Mouse (Mus musculus) lung, adult 2 months (tissue): ENCODE data around the gene Zfp874a. TPM values are rescaled to one million over a fixed set of nuclear protein-coding genes. Genes with fewer than 3 reads are reported as not detected.
"Not testable (repeated sequence)": the region's sequence is repeated elsewhere in the genome, so short reads cannot be mapped to it uniquely, and the experiment has no call there.

Experiments used
- DNase-seq: peaks from one replicate; pipeline ENCODE4 v3.0.0; 2022
- H3K4me1 ChIP-seq: fragments of 200-500 bp; 2 replicates; pipeline ENCODE4 v1.6.1; 2011; ENCODE audit warnings: low read length; ENCODE audit not compliant: control insufficient read depth, insufficient read depth
- H3K4me3 ChIP-seq: fragments of 200-500 bp; replicated peaks from 2 replicates; pipeline ENCODE3; 2011; ENCODE audit warnings: low read depth, mild to moderate bottlenecking, control low read depth, low read length; ENCODE audit errors: extremely low read depth
- CTCF ChIP-seq: fragments of 200-500 bp; IDR thresholded peaks from 2 replicates; pipeline ENCODE4 v1.5.1; 2011; ENCODE audit warnings: mild to moderate bottlenecking, low read length, control low read depth; ENCODE audit not compliant: insufficient read depth
- POLR2A ChIP-seq: fragments of 200-500 bp; IDR thresholded peaks from 2 replicates; pipeline ENCODE4 v1.6.1; 2011; ENCODE audit warnings: low read depth, mild to moderate bottlenecking, control low read depth, low read length, borderline replicate concordance; ENCODE audit errors: extremely low read depth
- WGBS: fragments of 180-500 bp; shearing (Covaris S2); methylation state at CpG from one replicate; pipeline ENCODE4 v1.1.7; 2018; 5-methylcytosine and 5-hydroxymethylcytosine counted together
- polyA plus RNA-seq: library from polyadenylated mRNA; depleted of rRNA; stranded (reverse); fragments of >200 nt; gene quantifications from 2 replicates; pipeline ENCODE4 v1.2.3, GENCODE M21; 2012

Gene Zfp874a
- polyA plus RNA-seq, 1 experiment, result 2.5 TPM

- TF ChIP-seq CTCF, result no peak
- no peak for TF ChIP-seq POLR2A
- WGBS, result 75% methylated on average over 3 of the region's 3 CpGs
- Histone ChIP-seq H3K4me3 (no peak overlapping the region), H3K4me1 (no peaks in the 10 kb centered on the region)
- no peak for DNase-seq
Measured at GRCm38 (mm10) chr13:67428116-67428515, 23.3 kb downstream of the Zfp874a start.

- DNase-seq, H3K4me3 ChIP-seq: not testable (repeated sequence)
Measured at GRCm38 (mm10) chr13:67425699-67426098, 25.7 kb downstream of the Zfp874a start.

DNA sequence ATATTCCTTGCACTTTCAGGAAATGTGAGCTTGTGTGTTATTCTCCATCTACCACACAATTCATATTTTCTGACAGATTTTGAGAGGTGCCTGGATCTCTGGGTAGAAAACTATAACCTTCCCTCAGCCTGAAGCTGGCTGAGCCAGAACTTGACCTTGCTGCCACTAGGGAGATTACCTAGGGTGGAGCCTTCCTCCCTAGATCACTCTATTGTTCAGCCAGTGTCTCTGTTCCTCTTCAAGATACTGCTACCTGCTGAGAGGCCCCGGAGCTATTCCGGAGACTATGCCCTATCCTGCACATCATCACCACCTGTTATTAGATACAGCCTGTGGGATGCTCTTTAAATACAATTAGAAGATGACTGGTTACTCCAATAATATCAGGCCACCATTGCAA is 28.9 kb downstream of the Zfp874a start:
- WGBS, result 84% methylated on average over 2 of the region's 2 CpGs
- not testable (repeated sequence) for H3K4me1 ChIP-seq, H3K4me3 ChIP-seq, DNase-seq

More at GRCm38 (mm10) chr13:67425699-67426098, 25.7 kb downstream of the Zfp874a start:
- H3K4me1 ChIP-seq, result not testable (repeated sequence)

DNA sequence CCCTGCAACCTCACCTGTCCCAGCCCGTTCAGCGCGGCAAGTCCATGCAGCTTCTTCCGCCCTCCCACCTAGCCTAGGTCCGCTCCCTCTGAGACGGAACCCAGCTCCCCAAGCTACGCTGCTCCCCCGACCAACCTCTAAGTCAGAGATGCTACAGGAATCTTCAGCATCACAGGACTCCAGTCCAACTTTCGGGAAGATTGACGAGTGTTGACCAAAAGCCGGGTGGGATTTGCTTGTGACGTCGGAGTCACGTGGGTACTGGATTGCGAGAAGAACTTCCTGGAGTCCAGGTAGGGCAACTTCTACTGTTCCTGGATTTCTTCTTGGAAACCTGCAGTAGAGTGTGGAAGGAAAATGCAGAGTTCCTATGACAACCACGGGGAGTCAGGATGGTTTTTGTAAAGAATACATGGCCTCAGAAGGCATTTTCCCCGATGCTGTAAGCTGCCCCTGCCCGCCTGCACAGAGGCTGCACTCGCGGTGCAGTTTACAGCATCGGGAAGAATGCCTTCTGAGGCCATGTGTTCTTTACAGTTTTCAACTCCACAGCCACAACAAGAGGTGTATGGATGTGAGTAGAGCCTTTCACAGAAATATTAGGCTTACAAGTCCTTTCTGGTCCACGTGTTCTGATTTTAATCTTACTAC is 30.1 kb downstream of the Zfp874a start, which contains the start of gene Zfp459:
TSS of gene Zfp459 (minus strand) at position 212 of the 651 bp plus-strand sequence.
- TF ChIP-seq POLR2A (no peak), CTCF (no peak)
- no peaks in the 10 kb centered on the region for H3K4me1 ChIP-seq
- 2% methylated on average over 22 of the region's 22 CpGs for WGBS
- peak within 1 kb of the TSS; percentile 59 for H3K4me3 ChIP-seq
- DNase-seq, result peak; percentile 75

DNA sequence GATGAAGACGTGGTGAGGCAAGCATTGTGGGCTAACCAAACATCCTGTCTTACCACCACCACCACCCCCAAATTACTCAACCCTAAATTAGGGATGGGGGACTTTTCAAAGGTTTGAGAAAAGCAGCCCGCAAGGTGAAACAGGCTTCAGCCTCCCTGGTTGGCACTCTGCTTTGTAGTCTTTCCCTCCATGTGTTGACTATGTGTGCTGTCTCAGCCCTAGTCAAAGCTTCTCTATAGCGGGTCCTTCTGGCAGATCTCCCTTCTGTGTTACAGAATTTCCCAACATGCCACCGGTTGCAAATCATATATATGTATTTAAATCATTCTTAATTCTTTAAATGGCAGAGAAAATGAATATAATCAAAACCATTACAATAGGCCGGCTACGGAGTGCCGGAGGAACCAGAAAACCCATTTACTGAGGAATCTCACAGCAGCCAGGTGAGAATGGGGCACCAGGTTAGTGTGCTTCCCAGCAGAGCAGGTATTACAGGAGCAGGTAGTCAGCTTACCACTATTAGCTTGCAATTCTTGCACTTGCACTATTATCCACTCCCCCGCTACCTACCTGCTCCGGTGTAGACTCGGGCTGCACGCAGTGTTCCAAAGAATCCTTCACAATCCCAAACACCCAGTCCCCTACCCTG is 30.7 kb downstream of the Zfp874a start:
- no peak for TF ChIP-seq POLR2A
- no peak for TF ChIP-seq CTCF
- 34% methylated on average over 11 of the region's 11 CpGs for WGBS
- peak overlapping the region; percentile 59 for H3K4me3 ChIP-seq
- no peak for DNase-seq
- H3K4me1 ChIP-seq, result no peaks in the 10 kb centered on the region

DNA sequence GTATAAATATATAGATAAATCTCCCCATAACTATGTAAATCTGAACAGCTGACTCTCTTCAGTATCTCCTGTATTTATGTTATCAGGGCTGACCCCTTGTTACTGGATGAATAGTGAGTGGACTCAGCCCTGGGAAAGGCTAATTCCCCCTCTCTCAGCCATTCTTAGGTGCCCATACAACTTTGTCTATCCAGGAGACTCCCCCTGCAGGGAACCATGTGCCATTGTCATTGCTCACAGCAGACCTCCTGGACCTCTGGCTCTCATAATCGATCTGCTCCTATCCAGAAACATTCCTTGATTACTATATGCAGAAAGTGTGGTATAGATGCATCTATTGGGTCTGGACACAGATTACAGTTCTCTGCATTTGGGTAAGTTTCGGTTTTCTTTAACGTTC is 34.6 kb downstream of the Zfp874a start:
- DNase-seq, result no peak
- Histone ChIP-seq H3K4me3 (no peak overlapping the region), H3K4me1 (no peaks in the 10 kb centered on the region)
- TF ChIP-seq CTCF (0 out of 2 replicates have a peak, but pooled peaks have one; percentile 2), POLR2A (no peak)
- 86% methylated on average over 3 of the region's 3 CpGs for WGBS

DNA sequence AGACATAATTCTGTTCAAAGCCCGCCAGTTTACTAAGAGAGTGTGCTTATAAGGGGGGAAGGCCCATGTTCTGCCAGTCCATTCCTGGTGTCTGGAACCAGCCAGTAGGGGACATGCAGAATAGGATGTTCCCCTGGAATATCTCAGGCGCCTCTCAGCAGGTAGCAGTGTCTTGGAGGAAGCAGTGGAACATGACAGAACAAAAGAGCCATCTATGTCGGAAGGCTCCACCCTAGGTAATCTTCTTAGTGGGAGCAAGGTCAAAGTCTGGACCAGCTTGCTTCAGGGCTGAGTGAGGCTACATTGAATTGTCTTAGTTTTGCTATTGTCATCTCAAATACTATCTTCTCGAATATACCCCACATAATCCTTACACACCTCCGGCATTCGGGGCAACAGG is 35.7 kb downstream of the Zfp874a start:
- DNase-seq, result no peak
- TF ChIP-seq POLR2A (no peak), CTCF (no peak)
- 87% methylated on average over 6 of the region's 6 CpGs for WGBS
- Histone ChIP-seq H3K4me3 (no peak overlapping the region), H3K4me1 (no peaks in the 10 kb centered on the region)

DNA sequence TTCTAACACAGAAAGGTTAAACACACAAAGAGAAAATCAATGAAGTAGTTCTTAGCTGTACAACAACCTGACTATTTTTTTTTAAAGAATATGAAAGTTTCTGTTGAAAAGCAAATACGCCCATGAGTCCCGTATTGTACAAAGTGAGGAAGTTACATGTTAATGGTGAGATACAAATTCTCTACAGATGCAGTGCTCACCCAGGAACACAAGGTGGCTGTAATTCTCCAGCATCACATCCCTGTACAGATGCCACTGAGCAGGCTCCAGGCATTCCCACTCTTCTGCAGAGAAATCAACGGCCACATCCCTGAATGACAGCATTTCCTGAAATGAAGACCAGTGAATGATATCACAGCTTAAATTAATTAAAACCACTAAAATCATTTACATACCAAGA is 37.8 kb downstream of the Zfp874a start:
- H3K4me3 ChIP-seq, result not testable (repeated sequence)

DNA sequence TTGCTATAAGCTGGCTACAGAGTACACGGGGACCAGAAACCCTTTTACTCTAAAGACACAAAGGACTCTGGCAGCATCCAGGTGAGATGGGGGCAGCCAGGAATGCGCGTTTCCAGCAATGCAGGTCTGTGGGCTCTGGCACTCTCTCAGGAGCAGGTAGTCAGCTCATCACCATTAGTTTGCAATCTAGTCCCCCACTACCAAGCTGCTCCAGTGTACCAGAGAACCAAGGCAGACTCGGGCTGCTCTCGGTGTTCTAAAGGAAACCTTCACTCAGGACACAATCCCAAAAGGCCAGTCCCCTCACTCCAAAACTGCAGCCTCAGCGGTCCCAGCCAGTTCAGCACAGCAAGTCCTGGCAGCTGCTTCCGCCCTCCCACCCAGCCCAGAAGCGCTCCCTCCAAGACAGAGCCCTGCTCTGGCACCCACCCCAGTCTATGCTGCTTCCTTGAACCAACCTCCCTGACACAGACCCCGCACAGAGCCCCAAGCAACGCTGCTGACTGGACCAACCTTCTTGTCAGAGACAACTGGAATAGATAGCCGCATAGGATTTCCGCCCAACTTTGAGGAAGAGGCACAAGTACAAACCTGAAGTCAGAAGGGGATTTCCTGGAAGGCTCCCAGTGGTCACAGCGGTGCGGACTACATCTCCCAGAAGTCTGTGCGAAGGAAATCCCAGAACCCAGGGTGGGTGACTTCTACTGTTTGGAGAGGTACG is 52.1 kb downstream of the Zfp874a start, which contains the start of gene Zfp429:
TSS of gene Zfp429 (minus strand) at position 637 of the 721 bp plus-strand sequence.
- not testable (repeated sequence) for H3K4me1 ChIP-seq
- 6% methylated on average over 16 of the region's 16 CpGs for WGBS
- peak; percentile 73 for DNase-seq

More for the DNA sequence above, 37.8 kb downstream of the Zfp874a start:
- WGBS, result 61% methylated on average over 3 of the region's 3 CpGs
- not testable (repeated sequence) for H3K4me1 ChIP-seq, DNase-seq

GRCm38 (mm10) chr13:67376255-67376654 is 75.2 kb downstream of the Zfp874a start:
- WGBS, result 75% methylated on average over 3 of the region's 3 CpGs
- DNase-seq, result not testable (repeated sequence)

More for the DNA sequence above, 52.1 kb downstream of the Zfp874a start, which contains the start of gene Zfp429:
- peak within 1 kb of the TSS; percentile 89 for H3K4me3 ChIP-seq
- 0 out of 2 replicates have a peak, but pooled peaks have one; percentile 11 for TF ChIP-seq POLR2A

DNA sequence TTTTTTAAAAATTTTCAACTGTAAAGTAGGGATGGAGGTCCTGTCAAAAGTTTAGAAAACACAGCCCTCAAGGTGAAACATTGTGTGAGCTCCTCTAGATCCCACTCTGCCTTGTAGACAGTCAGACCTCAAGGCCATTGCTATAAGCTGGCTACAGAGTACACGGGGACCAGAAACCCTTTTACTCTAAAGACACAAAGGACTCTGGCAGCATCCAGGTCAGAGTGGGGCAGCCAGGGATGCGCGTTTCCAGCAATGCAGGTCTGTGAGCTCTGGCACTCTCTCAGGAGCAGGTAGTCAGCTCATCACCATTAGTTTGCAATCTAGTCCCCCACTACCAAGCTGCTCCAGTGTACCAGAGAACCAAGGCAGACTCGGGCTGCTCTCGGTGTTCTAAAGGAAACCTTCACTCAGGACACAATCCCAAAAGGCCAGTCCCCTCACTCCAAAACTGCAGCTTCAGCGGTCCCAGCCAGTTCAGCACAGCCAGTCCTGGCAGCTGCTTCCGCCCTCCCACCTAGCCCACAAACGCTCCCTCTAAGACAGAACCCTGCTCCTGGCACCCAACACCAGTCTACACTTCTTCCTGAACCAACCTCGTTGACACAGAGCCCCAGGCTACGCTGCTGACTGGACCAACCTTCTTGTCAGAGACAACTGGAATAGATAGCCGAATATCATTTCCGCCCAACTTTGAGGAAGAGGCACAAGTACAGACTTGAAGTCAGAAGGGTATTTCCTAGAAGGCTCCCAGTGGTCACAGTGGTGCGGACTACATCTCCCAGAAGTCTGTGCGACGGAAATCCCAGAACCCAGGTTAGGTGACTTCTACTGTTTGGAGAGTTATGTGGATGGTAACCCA is 76.1 kb downstream of the Zfp874a start, which contains the start of the genes Gm28041 and Zfp456:
TSS of gene Gm28041 (minus strand) at position 684 of the 862 bp plus-strand sequence.
TSS of gene Zfp456 (minus strand) at position 761 of the 862 bp plus-strand sequence.
- not testable (repeated sequence) for H3K4me1 ChIP-seq
- H3K4me3 ChIP-seq, result peak within 1 kb of the TSS; percentile 71
- WGBS, result 12% methylated on average over 13 of the region's 15 CpGs
- peak; percentile 78 for DNase-seq

More at GRCm38 (mm10) chr13:67376255-67376654, 75.2 kb downstream of the Zfp874a start:
- not testable (repeated sequence) for H3K4me1 ChIP-seq, H3K4me3 ChIP-seq
